Mouse (Mus musculus) megakaryocyte, embryonic 14.5 days (primary cell): ENCODE data around the gene Zfhx3.

ENCODE experiments used
- FLI1 ChIP-seq: IDR thresholded peaks from 2 replicates; pipeline ENCODE4 v1.6.1; 2012; ENCODE audit warnings: low read length, inconsistent platforms, mixed read lengths
- GATA1 ChIP-seq: IDR thresholded peaks from 3 replicates; pipeline ENCODE4 v1.6.1; 2012; ENCODE audit warnings: mixed read lengths, low read length, inconsistent platforms, borderline replicate concordance

GRCm38 (mm10) chr8:108424337-108424736 is 481.9 kb downstream of the Zfhx3 start:
- no peak for TF ChIP-seq FLI1
- TF ChIP-seq GATA1 = no peak
